Mouse (Mus musculus) kidney, adult 2 months (tissue): ENCODE results near the gene Vmn2r118.

Experiments used
- CTCF ChIP-seq: fragments of 200-500 bp; conservative IDR thresholded peaks from 2 replicates; pipeline ENCODE4 v1.5.1; 2011; ENCODE audit warnings: low read depth, mild to moderate bottlenecking, control low read depth, low read length, moderate library complexity, mixed read lengths; ENCODE audit not compliant: insufficient read depth, insufficient read length
- POLR2A ChIP-seq: fragments of 200-500 bp; IDR thresholded peaks from one replicate; pipeline ENCODE4 v1.6.1; 2011; ENCODE audit warnings: low read depth, low read length, control low read depth

- TF ChIP-seq CTCF, result no peak
- no peak for TF ChIP-seq POLR2A
Observed at GRCm38 (mm10) chr17:55561774-55562173, 63.2 kb downstream of the Vmn2r118 start.
